Comparison of ENCODE assay signal across 8 mouse cellular contexts in the genomic region with DNA sequence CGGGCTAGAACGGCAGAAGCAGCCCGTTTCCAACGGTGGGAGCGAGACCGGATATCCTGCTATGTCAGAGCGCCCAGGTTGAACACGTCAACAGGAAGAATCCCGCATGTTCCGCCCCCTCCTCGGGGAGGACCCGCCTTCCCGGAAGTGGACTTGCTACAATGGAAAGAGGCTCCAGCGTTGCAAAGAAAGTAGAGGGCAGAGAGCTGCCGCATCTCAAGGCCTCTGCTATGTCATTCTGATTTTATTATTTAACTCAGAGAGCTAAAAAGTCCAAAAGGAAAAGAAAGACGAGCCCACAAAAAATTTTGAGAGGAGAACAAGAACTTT. TPM values are rescaled to one million over a fixed set of nuclear protein-coding genes. Genes with fewer than 3 reads are reported as not detected.
A peak's percentile ranks its signal among the peaks of the same experiment; 100 is the strongest.
DNase-seq lines count a peak whose midpoint lies in the region; ATAC-seq and TF ChIP-seq lines count a peak whose summit lies in the region.

A gene (minus strand): TSS at position 68 of the 330 bp plus-strand sequence.

- H3K36me3 ChIP-seq in hindbrain, embryonic 10.5 days: peaks cover 37% of the 10 kb centered on the region
- peaks cover 4% of the 10 kb centered on the region; the same call in 1 of the 2 replicates for H3K36me3 ChIP-seq in lung, postnatal 0 days (ENCODE audit: insufficient read depth, low read length)

- DNase-seq in MN1 (ENCODE audit: low spot score): peak; percentile 95
- peak; percentile 92 for DNase-seq in cerebellum, adult 9-10 months
- peak; percentile 93 for DNase-seq in hindbrain, embryonic 10.5 days (ENCODE audit: low spot score)
- peak; percentile 94 for DNase-seq in layer of hippocampus, adult 9-11 months
- DNase-seq in lung, postnatal 0 days (ENCODE audit: low spot score): peak; percentile 97
- peak; percentile 83 for DNase-seq in ovary, postnatal 14 days (ENCODE audit: low spot score)
- DNase-seq in thymus, postnatal 14 days: peak; percentile 95

- TF ChIP-seq CTCF in lung, postnatal 0 days (IDR thresholded peaks at IDR 0.05): no peak

- peaks cover 14% of the 10 kb centered on the region for H3K4me1 ChIP-seq in hindbrain, embryonic 10.5 days (replicated peaks)
- H3K4me1 ChIP-seq in lung, postnatal 0 days (ENCODE audit: insufficient read depth, low read depth, low read length): peaks cover 5% of the 10 kb centered on the region; the same call in 1 of the 2 replicates

- H3K4me2 ChIP-seq in lung, postnatal 0 days (replicated peaks; ENCODE audit: low read depth, low read length): peak within 1 kb of the TSS; percentile 82

- H3K27me3 ChIP-seq in hindbrain, embryonic 10.5 days (ENCODE audit: insufficient read depth, poor library complexity, severe bottlenecking): no peaks in the 10 kb centered on the region
- no peaks in the 10 kb centered on the region for H3K27me3 ChIP-seq in lung, postnatal 0 days (replicated peaks; ENCODE audit: insufficient read depth, low read length)

- peak; percentile 39; the same call in 1 of the 2 replicates for TF ChIP-seq EP300 in lung, postnatal 0 days (IDR thresholded peaks at IDR 0.05)

- ATAC-seq in frontal cortex, adult (ENCODE audit: low TSS enrichment): peak; percentile 100
- peak; percentile 100 for ATAC-seq in lung, postnatal 0 days

- H3K4me3 ChIP-seq in hindbrain, embryonic 10.5 days: peak within 1 kb of the TSS; percentile 90
- H3K4me3 ChIP-seq in lung, postnatal 0 days (ENCODE audit: low read depth, low read length): peak within 1 kb of the TSS; percentile 90

- WGBS in hindbrain, embryonic 10.5 days: under 1% methylated on average over 16 of the region's 16 CpGs
- under 1% methylated on average over 16 of the region's 16 CpGs for WGBS in lung, postnatal 0 days

- peak within 1 kb of the TSS; percentile 94 for H3K9ac ChIP-seq in lung, postnatal 0 days (replicated peaks; ENCODE audit: low read depth)

- H3K9me3 ChIP-seq in hindbrain, embryonic 10.5 days: no peaks in the 10 kb centered on the region
- no peaks in the 10 kb centered on the region for H3K9me3 ChIP-seq in lung, postnatal 0 days (ENCODE audit: low read length)

- H3K27ac ChIP-seq in hindbrain, embryonic 10.5 days: peak within 1 kb of the TSS; percentile 93
- H3K27ac ChIP-seq in lung, postnatal 0 days (ENCODE audit: low read length): peak within 1 kb of the TSS; percentile 92

RNA-seq across cellular contexts. Expression of the gene that starts here (rescaled TPM):
- 72.0 and 72.7 TPM in 2 replicates for polyA plus RNA-seq in hindbrain, embryonic 10.5 days (2016; fragmentation: Nextera tagmentation; extraction: Ambion mirVana)
- polyA plus RNA-seq in lung, postnatal 0 days (2015; fragmentation: Nextera tagmentation; extraction: Ambion mirVana): 39.4 and 40.5 TPM in 2 replicates

Comparison
In these comparisons a context has a peak if more than half of its experiments do, and no peak if none do; other contexts are left out.
1. Peak in every context shown above with its lines: DNase-seq, ATAC-seq, H3K4me3 ChIP-seq and H3K27ac ChIP-seq.